Mouse (Mus musculus) forebrain, embryonic 15.5 days (tissue): ENCODE results near the gene Iqsec1. TPM values are rescaled to one million over a fixed set of nuclear protein-coding genes. Genes with fewer than 3 reads are reported as not detected.

Experiments
- ATAC-seq: fragments of 200-750 bp; cut with Nextera tagmentation; replicated peaks from 2 replicates; pipeline ENCODE4 v1.8.0; 2017; ENCODE audit warnings: mild to moderate bottlenecking, moderate TSS enrichment, moderate library complexity
- H3K27ac ChIP-seq: fragments of 300-500 bp; sonication (generic); replicated peaks from 2 replicates; pipeline ENCODE4 v1.5.1; 2015; ENCODE audit warnings: mild to moderate bottlenecking, inconsistent platforms
- H3K27me3 ChIP-seq: fragments of 300-500 bp; sonication (generic); 2 replicates; pipeline ENCODE4 v1.6.1; 2015; ENCODE audit warnings: inconsistent platforms
- H3K36me3 ChIP-seq: fragments of 300-500 bp; sonication (generic); 2 replicates; pipeline ENCODE4 v1.6.1; 2015; ENCODE audit warnings: mild to moderate bottlenecking, inconsistent platforms
- H3K4me1 ChIP-seq: fragments of 300-500 bp; sonication (generic); 2 replicates; pipeline ENCODE4 v1.6.1; 2015; ENCODE audit warnings: inconsistent platforms
- H3K4me2 ChIP-seq: fragments of 300-500 bp; sonication (generic); replicated peaks from 2 replicates; pipeline ENCODE4 v1.6.1; 2015; ENCODE audit warnings: mild to moderate bottlenecking, inconsistent platforms
- H3K4me3 ChIP-seq: fragments of 300-500 bp; sonication (generic); 2 replicates; pipeline ENCODE4 v1.5.1; 2015; ENCODE audit warnings: mild to moderate bottlenecking, inconsistent platforms
- H3K9ac ChIP-seq: fragments of 300-500 bp; sonication (generic); replicated peaks from 2 replicates; pipeline ENCODE4 v1.6.1; 2015; ENCODE audit warnings: mild to moderate bottlenecking, inconsistent platforms
- H3K9me3 ChIP-seq: fragments of 300-500 bp; sonication (generic); 2 replicates; pipeline ENCODE4 v1.6.1; 2016; ENCODE audit warnings: inconsistent platforms
- WGBS: fragments of 180-500 bp; shearing (Covaris S2); methylation state at CpG from one replicate; pipeline ENCODE4 v1.1.7; 2015; ENCODE audit warnings: mixed read lengths; 5-methylcytosine and 5-hydroxymethylcytosine counted together
- polyA plus RNA-seq: library from polyadenylated mRNA; unstranded; fragments of >200 nt; fragmentation: Nextera tagmentation; extraction: Ambion mirVana; gene quantifications from 2 replicates; pipeline ENCODE4 v1.2.1, GENCODE M21; 2015

The Iqsec1 gene
- polyA plus RNA-seq, 1 experiment from 2014 or later = 16.3 TPM

GRCm38 (mm10) chr6:90787587-90787986, 200.9 kb downstream of the Iqsec1 start:
- H3K9ac ChIP-seq = no peak overlapping the region
- H3K27ac ChIP-seq = 0 out of 2 replicates have a peak overlapping the region, but pooled peaks have one; percentile 58
- no peak overlapping the region for H3K4me3 ChIP-seq
- no peaks in the 10 kb centered on the region for H3K27me3 ChIP-seq
- H3K36me3 ChIP-seq = no peaks in the 10 kb centered on the region
- H3K4me1 ChIP-seq = peaks cover 42% of the 10 kb centered on the region
- H3K4me2 ChIP-seq = no peak overlapping the region
- no peak for ATAC-seq
- WGBS = over 99% methylated on average over 3 of the region's 3 CpGs
- no peaks in the 10 kb centered on the region for H3K9me3 ChIP-seq

GRCm38 (mm10) chr6:90787036-90787435, 201.4 kb downstream of the Iqsec1 start:
- peak overlapping the region; percentile 58 for H3K27ac ChIP-seq
- no peaks in the 10 kb centered on the region for H3K9me3 ChIP-seq
- 46% methylated on average over 6 of the region's 6 CpGs for WGBS
- no peaks in the 10 kb centered on the region for H3K36me3 ChIP-seq
- H3K27me3 ChIP-seq = no peaks in the 10 kb centered on the region
- no peak overlapping the region for H3K4me2 ChIP-seq
- no peak overlapping the region for H3K9ac ChIP-seq
- H3K4me3 ChIP-seq = no peak overlapping the region
- ATAC-seq = no peak
- H3K4me1 ChIP-seq = peaks cover 47% of the 10 kb centered on the region

DNA sequence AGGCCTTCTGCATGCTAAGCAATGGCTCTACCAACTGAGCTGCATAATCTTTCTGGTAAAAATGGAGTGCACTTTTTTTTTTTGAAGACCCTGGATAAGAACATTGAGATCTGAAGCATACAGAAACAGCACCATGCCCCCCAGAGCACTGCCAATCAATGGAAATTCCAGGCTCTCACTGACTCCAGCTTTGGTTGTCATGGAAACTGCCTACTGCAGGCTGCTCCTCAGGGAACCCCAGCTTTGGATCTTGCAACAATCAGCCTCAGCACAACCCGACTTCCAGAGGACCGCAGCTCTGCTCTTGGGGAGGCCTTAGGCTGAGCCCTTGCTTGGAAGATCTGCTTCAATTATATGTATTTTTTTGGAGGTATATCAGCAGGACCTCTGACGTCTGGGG, 201.9 kb downstream of the Iqsec1 start:
- Histone ChIP-seq H3K27me3 (no peaks in the 10 kb centered on the region), H3K27ac (peak overlapping the region; percentile 58), H3K9me3 (no peaks in the 10 kb centered on the region), H3K9ac (no peak overlapping the region), H3K4me2 (no peak overlapping the region), H3K36me3 (no peaks in the 10 kb centered on the region), H3K4me3 (no peak overlapping the region), H3K4me1 (peaks cover 52% of the 10 kb centered on the region)
- 17% methylated on average over 3 of the region's 3 CpGs for WGBS
- peak; percentile 44 for ATAC-seq

- Histone ChIP-seq H3K4me2 (no peak overlapping the region), H3K27ac (peak overlapping the region; percentile 91), H3K27me3 (no peaks in the 10 kb centered on the region), H3K4me3 (no peak overlapping the region), H3K9me3 (no peaks in the 10 kb centered on the region), H3K9ac (no peak overlapping the region), H3K36me3 (no peaks in the 10 kb centered on the region), H3K4me1 (peaks cover 78% of the 10 kb centered on the region)
- ATAC-seq = 0 out of 2 replicates have a peak, but pooled peaks have one; percentile 3
- 14% methylated on average over 4 of the region's 4 CpGs for WGBS
Measured at GRCm38 (mm10) chr6:90783945-90784344, 204.5 kb downstream of the Iqsec1 start.

- no peak overlapping the region for H3K4me2 ChIP-seq
- ATAC-seq = no peak
- H3K27me3 ChIP-seq = no peaks in the 10 kb centered on the region
- H3K4me1 ChIP-seq = peaks cover 83% of the 10 kb centered on the region
- H3K36me3 ChIP-seq = no peaks in the 10 kb centered on the region
- no peak overlapping the region for H3K4me3 ChIP-seq
- H3K27ac ChIP-seq = peak overlapping the region; percentile 91
- no peak overlapping the region for H3K9ac ChIP-seq
- no peaks in the 10 kb centered on the region for H3K9me3 ChIP-seq
Measured at GRCm38 (mm10) chr6:90783176-90783575, 205.3 kb downstream of the Iqsec1 start.

GRCm38 (mm10) chr6:90781921-90782770, 206.3 kb downstream of the Iqsec1 start:
- peak overlapping the region; percentile 48 for H3K9ac ChIP-seq
- peak overlapping the region; percentile 91 for H3K27ac ChIP-seq
- H3K9me3 ChIP-seq = no peaks in the 10 kb centered on the region
- no peaks in the 10 kb centered on the region for H3K36me3 ChIP-seq
- H3K27me3 ChIP-seq = no peaks in the 10 kb centered on the region
- H3K4me2 ChIP-seq = peak overlapping the region; percentile 43
- peak; percentile 67 for ATAC-seq
- H3K4me3 ChIP-seq = peak overlapping the region; percentile 29
- 5% methylated on average over 19 of the region's 19 CpGs for WGBS
- peaks cover 79% of the 10 kb centered on the region for H3K4me1 ChIP-seq

DNA sequence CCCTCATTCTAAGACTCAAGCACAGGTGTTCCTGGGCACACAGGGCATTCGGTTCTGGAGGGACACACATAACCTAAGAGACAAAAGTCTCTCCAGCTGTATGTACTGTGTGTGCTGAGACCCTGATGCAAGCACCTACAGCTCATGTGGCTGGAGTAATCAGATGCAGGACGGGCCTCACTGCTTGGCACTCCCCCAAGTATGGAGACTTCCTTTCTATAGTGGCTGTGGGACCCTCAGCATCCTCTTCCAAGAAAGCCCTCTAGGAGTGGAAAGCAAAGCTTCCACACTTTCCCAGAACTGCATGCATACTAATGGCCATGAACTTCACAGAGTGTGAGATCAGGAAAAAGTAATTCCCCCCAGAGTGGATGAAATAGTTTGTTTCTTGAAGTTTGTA, 208.0 kb downstream of the Iqsec1 start:
- Histone ChIP-seq H3K4me2 (peak overlapping the region; percentile 43), H3K4me1 (peaks cover 67% of the 10 kb centered on the region), H3K27ac (peak overlapping the region; percentile 91), H3K36me3 (no peaks in the 10 kb centered on the region), H3K27me3 (no peaks in the 10 kb centered on the region), H3K9ac (peak overlapping the region; percentile 20; the same call in 1 of the 2 replicates), H3K4me3 (peak overlapping the region; percentile 29; the same call in 1 of the 2 replicates), H3K9me3 (no peaks in the 10 kb centered on the region)
- 14% methylated on average over 2 of the region's 2 CpGs for WGBS
- ATAC-seq = no peak

GRCm38 (mm10) chr6:90778841-90779240, 209.6 kb downstream of the Iqsec1 start:
- no peak for ATAC-seq
- no peak overlapping the region for H3K27ac ChIP-seq
- no peak overlapping the region for H3K4me3 ChIP-seq
- no peaks in the 10 kb centered on the region for H3K27me3 ChIP-seq
- no peaks in the 10 kb centered on the region for H3K36me3 ChIP-seq
- H3K9ac ChIP-seq = no peak overlapping the region
- peaks cover 58% of the 10 kb centered on the region for H3K4me1 ChIP-seq
- 18% methylated on average over 6 of the region's 6 CpGs for WGBS
- H3K9me3 ChIP-seq = no peaks in the 10 kb centered on the region
- 0 out of 2 replicates have a peak overlapping the region, but pooled peaks have one; percentile 43 for H3K4me2 ChIP-seq

GRCm38 (mm10) chr6:90777302-90777701, 211.2 kb downstream of the Iqsec1 start:
- Histone ChIP-seq H3K4me2 (no peak overlapping the region), H3K36me3 (no peaks in the 10 kb centered on the region), H3K27me3 (no peaks in the 10 kb centered on the region), H3K9me3 (no peaks in the 10 kb centered on the region), H3K27ac (no peak overlapping the region), H3K4me1 (peaks cover 44% of the 10 kb centered on the region), H3K9ac (no peak overlapping the region), H3K4me3 (no peak overlapping the region)
- ATAC-seq = no peak
- WGBS = 92% methylated on average over 1 of the region's 1 CpGs

GRCm38 (mm10) chr6:90775606-90776005, 212.9 kb downstream of the Iqsec1 start:
- Histone ChIP-seq H3K36me3 (no peaks in the 10 kb centered on the region), H3K4me3 (no peak overlapping the region), H3K4me2 (no peak overlapping the region), H3K9ac (no peak overlapping the region), H3K4me1 (peaks cover 27% of the 10 kb centered on the region), H3K27me3 (no peaks in the 10 kb centered on the region), H3K9me3 (no peaks in the 10 kb centered on the region), H3K27ac (no peak overlapping the region)
- ATAC-seq = no peak
- WGBS = 92% methylated on average over 1 of the region's 1 CpGs

DNA sequence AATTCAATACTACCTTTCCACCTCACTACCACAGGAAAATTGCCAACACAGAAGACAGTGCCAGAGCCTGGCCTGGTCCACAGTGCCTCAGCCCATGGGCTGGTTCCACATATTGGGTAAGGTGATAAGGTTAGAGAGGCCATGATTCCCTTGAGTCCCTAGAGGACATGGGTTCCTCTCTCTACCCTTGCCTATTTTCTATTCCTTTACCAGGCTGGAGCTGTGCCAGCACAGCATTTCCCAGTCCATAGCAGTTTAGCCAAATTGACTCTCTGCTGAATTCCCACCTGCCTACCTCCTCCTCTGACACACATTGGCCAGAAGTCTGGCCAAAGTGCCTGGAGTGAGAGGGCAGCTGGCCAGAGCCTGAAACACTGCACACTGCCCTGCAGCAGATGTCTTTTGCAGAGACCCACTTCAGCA, 214.7 kb downstream of the Iqsec1 start:
- Histone ChIP-seq H3K36me3 (no peaks in the 10 kb centered on the region), H3K9ac (no peak overlapping the region), H3K27ac (no peak overlapping the region), H3K27me3 (no peaks in the 10 kb centered on the region), H3K4me3 (no peak overlapping the region), H3K9me3 (no peaks in the 10 kb centered on the region), H3K4me2 (no peak overlapping the region), H3K4me1 (peaks cover 9% of the 10 kb centered on the region)
- ATAC-seq = no peak

DNA sequence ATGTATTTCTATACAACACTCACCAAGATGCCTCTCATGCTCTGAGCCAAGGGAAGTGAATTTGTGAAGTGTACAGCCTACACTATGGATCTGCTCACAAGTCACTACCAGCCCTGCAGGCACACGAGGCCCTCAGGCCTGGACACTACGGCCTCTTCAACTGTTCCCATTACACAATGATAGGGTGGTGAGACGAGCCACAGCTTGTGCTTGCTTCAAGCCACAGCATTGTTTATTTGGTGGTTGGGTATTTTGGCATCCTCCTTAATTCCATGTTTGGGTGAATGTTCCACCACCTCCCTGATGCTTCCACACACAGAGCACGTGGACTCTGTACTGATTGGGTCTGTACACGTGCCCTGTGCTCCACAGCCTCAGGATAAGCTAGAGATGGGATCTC, 216.4 kb downstream of the Iqsec1 start:
- no peak for ATAC-seq
- Histone ChIP-seq H3K4me2 (no peak overlapping the region), H3K9me3 (no peaks in the 10 kb centered on the region), H3K27me3 (no peaks in the 10 kb centered on the region), H3K4me3 (no peak overlapping the region), H3K4me1 (peaks cover 5% of the 10 kb centered on the region), H3K36me3 (no peaks in the 10 kb centered on the region), H3K9ac (no peak overlapping the region), H3K27ac (no peak overlapping the region)
- WGBS = 85% methylated on average over 5 of the region's 5 CpGs
